Mouse (Mus musculus) liver, embryonic 11.5 days (tissue): Measurements from ENCODE around the gene Ccdc85c. TPM values are rescaled to one million over a fixed set of nuclear protein-coding genes. Genes with fewer than 3 reads are reported as not detected.

Source experiments
- ATAC-seq: fragments of 200-750 bp; cut with Nextera tagmentation; replicated peaks from 2 replicates; pipeline ENCODE4 v1.8.0; 2017; ENCODE audit warnings: moderate number of reproducible peaks, mild to moderate bottlenecking, moderate TSS enrichment, moderate library complexity; ENCODE audit not compliant: low FRiP score
- DNase-seq: peaks from one replicate; pipeline ENCODE4 v3.0.0-alpha.2; 2017; ENCODE audit warnings: low spot score
- H3K27ac ChIP-seq: fragments of 300-500 bp; sonication (generic); 2 replicates; pipeline ENCODE4 v1.5.1; 2014; ENCODE audit warnings: mild to moderate bottlenecking, low read depth, low read length, control low read depth
- H3K27me3 ChIP-seq: fragments of 300-500 bp; sonication (generic); replicated peaks from 2 replicates; pipeline ENCODE4 v1.6.1; 2014; ENCODE audit warnings: low read length, mixed read lengths; ENCODE audit not compliant: control insufficient read depth, insufficient read depth
- H3K36me3 ChIP-seq: fragments of 300-500 bp; sonication (generic); 2 replicates; pipeline ENCODE4 v1.6.1; 2014; ENCODE audit warnings: mild to moderate bottlenecking, low read length, moderate library complexity, mixed read lengths; ENCODE audit not compliant: control insufficient read depth, insufficient read depth
- H3K4me1 ChIP-seq: fragments of 300-500 bp; sonication (generic); replicated peaks from 2 replicates; pipeline ENCODE4 v1.6.1; 2014; ENCODE audit warnings: low read length, mixed read lengths; ENCODE audit not compliant: control insufficient read depth, insufficient read depth
- H3K4me2 ChIP-seq: fragments of 300-500 bp; sonication (generic); 2 replicates; pipeline ENCODE4 v1.6.1; 2014; ENCODE audit warnings: mild to moderate bottlenecking, control low read depth, moderate library complexity
- H3K4me3 ChIP-seq: fragments of 300-500 bp; sonication (generic); 2 replicates; pipeline ENCODE4 v1.5.1; 2014; ENCODE audit warnings: low read depth, low read length, control low read depth
- H3K9ac ChIP-seq: fragments of 300-500 bp; sonication (generic); 2 replicates; pipeline ENCODE4 v1.6.1; 2014; ENCODE audit warnings: low read depth, low read length, control low read depth
- H3K9me3 ChIP-seq: fragments of 300-500 bp; sonication (generic); 2 replicates; pipeline ENCODE4 v1.6.1; 2016; ENCODE audit warnings: low read length, inconsistent platforms, mixed read lengths; ENCODE audit not compliant: control insufficient read depth
- WGBS: fragments of 180-500 bp; shearing (Covaris S2); extraction: QIAGEN DNeasy Blood & Tissue Kit; methylation state at CpG from one replicate; pipeline ENCODE4 v1.1.7; 2014; 5-methylcytosine and 5-hydroxymethylcytosine counted together
- polyA plus RNA-seq: library from polyadenylated mRNA; unstranded; fragments of >200 nt; fragmentation: Nextera tagmentation; extraction: Ambion mirVana; gene quantifications from 2 replicates; pipeline ENCODE4 v1.2.1, GENCODE M21; 2014

The Ccdc85c gene
- polyA plus RNA-seq, 1 experiment from 2014 or later, result 7.4 TPM

DNA sequence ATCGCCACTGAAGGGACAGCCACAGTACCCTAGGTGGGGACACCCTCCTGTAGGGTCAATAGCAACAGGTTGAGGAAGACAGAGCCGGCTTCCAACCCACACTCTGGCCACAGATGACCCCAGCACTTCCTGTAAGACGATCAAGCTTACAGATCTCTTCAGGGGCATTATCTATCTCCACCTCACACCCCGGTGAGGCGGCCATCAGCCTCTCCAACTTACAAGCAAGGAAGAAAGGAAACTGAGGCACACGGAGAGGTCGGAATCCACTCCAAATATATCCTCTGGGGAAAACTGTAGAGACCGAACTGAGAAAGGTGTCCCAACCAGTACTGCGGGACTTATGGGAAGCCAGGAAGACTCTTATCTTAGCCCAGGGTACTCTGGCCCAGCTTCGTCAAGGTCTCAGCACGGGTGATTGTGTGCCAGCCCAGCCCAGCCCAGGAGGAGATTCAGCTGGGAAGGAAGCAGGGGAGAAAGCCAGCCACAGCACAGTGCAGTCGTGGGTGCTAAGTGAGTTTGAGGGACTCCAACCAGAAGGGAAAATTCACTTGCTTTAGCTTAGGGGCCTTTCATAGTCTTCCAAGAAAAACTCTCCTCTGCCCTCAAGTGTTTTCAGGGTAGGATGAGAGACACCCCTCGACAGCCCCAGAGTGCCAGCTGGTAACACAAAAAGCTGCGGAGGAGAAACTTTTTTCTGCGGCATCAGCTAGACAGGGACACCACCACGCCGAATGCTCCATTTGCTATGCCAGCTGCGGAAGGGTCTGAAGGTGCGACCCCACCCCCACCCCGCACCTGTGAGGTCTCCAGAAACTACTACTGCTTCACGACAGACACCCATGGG is 1.5 kb downstream of the Ccdc85c start:
- 3% methylated on average over 21 of the region's 21 CpGs for WGBS
- Histone ChIP-seq H3K4me2 (peak overlapping the region; percentile 96), H3K27me3 (peaks cover 18% of the 10 kb centered on the region), H3K27ac (peak overlapping the region; percentile 19; the same call in 1 of the 2 replicates), H3K4me3 (peak overlapping the region; percentile 69), H3K4me1 (peaks cover 67% of the 10 kb centered on the region), H3K9ac (peak overlapping the region; percentile 66), H3K9me3 (no peaks in the 10 kb centered on the region), H3K36me3 (no peaks in the 10 kb centered on the region)
- ATAC-seq (no peak), DNase-seq (no peak)

GRCm38 (mm10) chr12:108272143-108272635 is 3.0 kb downstream of the Ccdc85c start:
- Histone ChIP-seq H3K27ac (no peak overlapping the region; the same call in 1 of the 2 replicates), H3K9ac (no peak overlapping the region), H3K4me2 (peak overlapping the region; percentile 96), H3K4me3 (peak overlapping the region; percentile 69), H3K36me3 (no peaks in the 10 kb centered on the region), H3K27me3 (peaks cover 8% of the 10 kb centered on the region), H3K9me3 (no peaks in the 10 kb centered on the region), H3K4me1 (peaks cover 68% of the 10 kb centered on the region)
- DNase-seq (no peak), ATAC-seq (no peak)
- 52% methylated on average over 7 of the region's 7 CpGs for WGBS

GRCm38 (mm10) chr12:108271351-108272142 is 3.7 kb downstream of the Ccdc85c start:
- H3K27ac ChIP-seq, result peak overlapping the region; percentile 52

GRCm38 (mm10) chr12:108270240-108270919 is 4.8 kb downstream of the Ccdc85c start:
- no peak overlapping the region for H3K4me3 ChIP-seq
- DNase-seq, result no peak
- peaks cover 78% of the 10 kb centered on the region for H3K4me1 ChIP-seq
- ATAC-seq, result no peak
- H3K27ac ChIP-seq, result peak overlapping the region; percentile 55; the same call in 1 of the 2 replicates
- H3K9ac ChIP-seq, result no peak overlapping the region
- no peaks in the 10 kb centered on the region for H3K36me3 ChIP-seq
- no peaks in the 10 kb centered on the region for H3K9me3 ChIP-seq
- H3K4me2 ChIP-seq, result peak overlapping the region; percentile 96
- no peaks in the 10 kb centered on the region; the same call in 1 of the 2 replicates for H3K27me3 ChIP-seq
- 50% methylated on average over 13 of the region's 13 CpGs for WGBS

More at GRCm38 (mm10) chr12:108271351-108272142, 3.7 kb downstream of the Ccdc85c start:
- H3K27me3 ChIP-seq, result peaks cover 2% of the 10 kb centered on the region
- H3K9ac ChIP-seq, result no peak overlapping the region
- no peaks in the 10 kb centered on the region for H3K9me3 ChIP-seq
- WGBS, result 63% methylated on average over 16 of the region's 16 CpGs
- H3K36me3 ChIP-seq, result no peaks in the 10 kb centered on the region
- ATAC-seq (no peak), DNase-seq (no peak)
- peaks cover 68% of the 10 kb centered on the region for H3K4me1 ChIP-seq
- peak overlapping the region; percentile 14 for H3K4me3 ChIP-seq
- H3K4me2 ChIP-seq, result peak overlapping the region; percentile 96

- no peak overlapping the region; the same call in 1 of the 2 replicates for H3K27ac ChIP-seq
- peak overlapping the region; percentile 23 for H3K4me2 ChIP-seq
- no peak for ATAC-seq
- H3K36me3 ChIP-seq, result no peaks in the 10 kb centered on the region
- H3K27me3 ChIP-seq, result no peaks in the 10 kb centered on the region; the same call in 1 of the 2 replicates
- H3K9me3 ChIP-seq, result no peaks in the 10 kb centered on the region
- peaks cover 83% of the 10 kb centered on the region for H3K4me1 ChIP-seq
- H3K4me3 ChIP-seq, result no peak overlapping the region
- no peak overlapping the region for H3K9ac ChIP-seq
- no peak for DNase-seq
- 61% methylated on average over 5 of the region's 5 CpGs for WGBS
These were observed 5.5 kb downstream of the Ccdc85c start for GRCm38 (mm10) chr12:108269699-108270098.

- no peak overlapping the region for H3K4me2 ChIP-seq
- H3K4me1 ChIP-seq, result peaks cover 79% of the 10 kb centered on the region
- no peak overlapping the region for H3K27ac ChIP-seq
- H3K27me3 ChIP-seq, result no peaks in the 10 kb centered on the region; the same call in 1 of the 2 replicates
- DNase-seq (no peak), ATAC-seq (no peak)
- H3K9me3 ChIP-seq, result no peaks in the 10 kb centered on the region
- WGBS, result 91% methylated on average over 10 of the region's 10 CpGs
- no peaks in the 10 kb centered on the region for H3K36me3 ChIP-seq
- H3K4me3 ChIP-seq, result no peak overlapping the region
- H3K9ac ChIP-seq, result no peak overlapping the region
These were observed 6.3 kb downstream of the Ccdc85c start for GRCm38 (mm10) chr12:108268970-108269369.

DNA sequence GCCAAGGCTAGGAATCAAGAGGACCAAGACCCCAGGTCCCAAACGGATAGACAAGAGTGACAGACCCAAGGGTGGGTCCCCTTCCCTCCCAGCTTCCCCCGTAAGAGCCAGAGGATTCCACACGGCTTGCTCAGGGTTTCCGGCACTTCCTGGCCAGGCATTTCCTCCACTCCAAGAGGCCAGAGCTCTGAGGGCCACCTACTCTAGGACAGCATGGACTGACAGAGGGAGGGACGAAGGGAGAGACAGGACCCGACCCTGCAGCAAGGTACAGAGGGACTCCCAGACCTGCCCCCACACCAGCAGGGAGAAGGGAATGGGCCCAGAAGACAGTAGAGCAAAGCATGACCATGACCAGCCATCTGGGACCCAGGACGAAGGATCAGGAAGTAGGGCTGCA is 7.6 kb downstream of the Ccdc85c start:
- 47% methylated on average over 7 of the region's 7 CpGs for WGBS
- peaks cover 67% of the 10 kb centered on the region for H3K4me1 ChIP-seq
- H3K4me2 ChIP-seq, result peak overlapping the region; percentile 8; the same call in 1 of the 2 replicates
- no peak overlapping the region for H3K4me3 ChIP-seq
- ATAC-seq (no peak), DNase-seq (no peak)
- no peaks in the 10 kb centered on the region for H3K36me3 ChIP-seq
- H3K9me3 ChIP-seq, result no peaks in the 10 kb centered on the region
- no peak overlapping the region for H3K27ac ChIP-seq
- H3K27me3 ChIP-seq, result no peaks in the 10 kb centered on the region
- H3K9ac ChIP-seq, result 0 out of 2 replicates have a peak overlapping the region, but pooled peaks have one; percentile 30
